Mouse (Mus musculus) myocyte (in vitro differentiated cells): ENCODE measurements around the gene Rasa4. TPM values are rescaled to one million over a fixed set of nuclear protein-coding genes. Genes with fewer than 3 reads are reported as not detected.

ENCODE experiments used
- H3K27me3 ChIP-seq: one replicate; pipeline ENCODE4 v1.6.1; 2011; ENCODE audit not compliant: control insufficient read depth, insufficient read depth, insufficient read length
- H3K36me3 ChIP-seq: one replicate; pipeline ENCODE4 v1.6.1; 2011; ENCODE audit not compliant: control insufficient read depth, insufficient read depth
- H3K4me2 ChIP-seq: one replicate; pipeline ENCODE4 v1.6.1; 2011; ENCODE audit warnings: low read depth, control low read depth
- H3K4me3 ChIP-seq: one replicate; pipeline ENCODE4 v1.5.1; 2011; ENCODE audit warnings: mild to moderate bottlenecking, control low read depth, moderate library complexity
- H3K79me2 ChIP-seq: one replicate; pipeline ENCODE4 v1.6.1; 2011; ENCODE audit not compliant: control insufficient read depth, insufficient read depth
- H3ac ChIP-seq: one replicate; pipeline ENCODE4 v1.6.1; 2011; ENCODE audit not compliant: control insufficient read depth, insufficient read length
- CEBPB ChIP-seq: IDR thresholded peaks from 2 replicates; pipeline ENCODE4 v1.6.1; 2011; ENCODE audit warnings: mild to moderate bottlenecking, moderate library complexity; ENCODE audit not compliant: poor library complexity, insufficient read depth, severe bottlenecking
- E2F4 ChIP-seq: IDR thresholded peaks from one replicate; pipeline ENCODE4 v1.6.1; 2011; ENCODE audit warnings: mild to moderate bottlenecking, control low read depth, moderate library complexity; ENCODE audit not compliant: insufficient read depth
- MAX ChIP-seq: IDR thresholded peaks from one replicate; pipeline ENCODE4 v1.6.1; 2011; ENCODE audit warnings: low read depth, mild to moderate bottlenecking, control low read depth
- MYOD1 ChIP-seq, 3 experiments: IDR thresholded peaks; one replicate each; pipeline ENCODE4 v1.6.1; 2011; ENCODE audit warnings: control low read depth in 2 of 3, low read depth in 2 of 3, mild to moderate bottlenecking in 2 of 3, moderate library complexity in 1 of 3; ENCODE audit not compliant: insufficient read length in 2 of 3, control insufficient read depth in 1 of 3
- MYOG ChIP-seq, 3 experiments: IDR thresholded peaks; one replicate each; pipeline ENCODE4 v1.6.1; 2011; ENCODE audit warnings: control low read depth in 2 of 3, low read depth in 2 of 3, mild to moderate bottlenecking in 2 of 3; ENCODE audit not compliant: insufficient read length in 2 of 3, control insufficient read depth in 1 of 3, insufficient read depth in 1 of 3
- POLR2A ChIP-seq: IDR thresholded peaks from one replicate; pipeline ENCODE4 v1.6.1; 2011; ENCODE audit warnings: low read depth, mild to moderate bottlenecking, control low read depth, moderate library complexity; ENCODE audit not compliant: insufficient read length
- POLR2AphosphoS2 ChIP-seq: IDR thresholded peaks from one replicate; pipeline ENCODE4 v1.6.1; 2011; ENCODE audit warnings: low read depth, control low read depth; ENCODE audit not compliant: insufficient read length
- REST ChIP-seq: IDR thresholded peaks from one replicate; pipeline ENCODE4 v1.6.1; 2011; ENCODE audit warnings: mild to moderate bottlenecking, control low read depth, moderate library complexity; ENCODE audit not compliant: insufficient read depth, insufficient read length
- SRF ChIP-seq: IDR thresholded peaks from one replicate; pipeline ENCODE4 v1.6.1; 2011; ENCODE audit warnings: low read depth; ENCODE audit not compliant: control insufficient read depth, insufficient read length
- TCF12 ChIP-seq: IDR thresholded peaks from one replicate; pipeline ENCODE4 v1.6.1; 2011; ENCODE audit warnings: mild to moderate bottlenecking, control low read depth; ENCODE audit not compliant: poor library complexity, insufficient read depth, severe bottlenecking
- TCF3 ChIP-seq: IDR thresholded peaks from one replicate; pipeline ENCODE4 v1.6.1; 2011; ENCODE audit warnings: low read depth, control low read depth; ENCODE audit not compliant: insufficient read length
- USF1 ChIP-seq: IDR thresholded peaks from one replicate; pipeline ENCODE4 v1.6.1; 2011; ENCODE audit warnings: low read depth, mild to moderate bottlenecking, control low read depth, moderate library complexity
- polyA plus RNA-seq: library from polyadenylated mRNA; unstranded; fragments of >200 nt; fragmentation: generic; extraction: Trizol; gene quantifications from one replicate; pipeline ENCODE4 v1.2.1, GENCODE M21; 2012; ENCODE audit warnings: missing spikeins

Rasa4 gene
- polyA plus RNA-seq, 1 experiment: 26.9 TPM

DNA sequence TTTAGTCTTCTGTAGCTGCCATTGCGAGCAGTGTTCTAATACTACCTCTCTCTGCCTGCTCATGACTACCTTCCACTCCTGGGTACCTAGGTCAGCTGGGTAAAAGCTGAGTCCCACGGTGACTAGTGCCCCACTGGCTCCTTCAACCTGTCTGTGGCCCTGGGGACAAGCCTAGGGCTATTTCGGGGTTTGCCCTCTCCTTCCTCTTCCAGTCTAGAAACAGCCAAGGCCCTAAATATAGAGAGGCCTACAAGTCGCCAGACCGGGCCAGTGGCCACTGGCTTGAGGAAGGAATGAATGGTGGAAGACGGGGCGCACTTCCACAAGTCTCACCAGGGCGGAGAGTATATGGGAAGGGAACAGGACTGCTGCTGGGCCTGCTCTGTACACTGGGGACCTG is 2.6 kb downstream of the Rasa4 start:
- TF ChIP-seq MAX (no peak), E2F4 (no peak), TCF3 (no peak), USF1 (no peak), POLR2A (no peak)

DNA sequence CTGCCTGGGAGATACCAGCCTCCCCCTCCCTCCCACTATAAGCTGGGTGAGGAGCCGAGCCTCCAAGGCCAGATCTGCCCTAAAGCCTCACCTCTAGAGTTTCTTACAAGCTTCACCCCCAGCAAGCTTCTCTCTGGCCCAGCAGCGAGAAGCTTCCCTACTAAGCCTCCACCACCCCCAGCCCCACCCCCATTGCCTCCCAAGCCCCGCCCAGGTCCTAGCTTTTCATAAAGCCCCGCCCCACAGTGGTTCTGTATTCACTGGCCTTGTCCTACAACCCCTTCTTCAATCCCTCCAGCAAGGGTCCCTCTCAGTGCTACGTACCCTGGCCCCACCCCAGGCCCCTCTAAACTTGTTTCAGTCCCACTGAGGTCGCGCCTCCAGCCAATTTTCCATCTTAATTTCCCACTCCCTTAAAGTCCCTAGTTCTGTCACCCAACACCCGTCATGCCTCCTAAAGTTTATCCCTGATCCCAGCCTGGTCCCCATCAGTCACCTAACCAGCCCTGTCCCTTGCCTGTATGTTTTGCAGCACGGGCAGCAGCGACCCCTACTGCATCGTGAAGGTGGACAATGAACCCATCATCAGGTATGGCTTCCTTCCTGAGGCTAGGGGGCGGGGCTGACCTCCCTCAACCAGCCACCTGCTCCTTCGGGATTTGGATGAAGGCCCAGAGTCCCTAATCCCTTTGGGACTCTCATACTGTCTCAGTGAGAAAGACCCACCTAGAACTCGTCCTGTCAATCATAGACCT is 5.3 kb downstream of the Rasa4 start:
- Histone ChIP-seq H3K4me2 (no peak overlapping the region), H3K27me3 (no peaks in the 10 kb centered on the region), H3K36me3 (no peaks in the 10 kb centered on the region), H3K4me3 (no peak overlapping the region), H3K79me2 (peaks cover 12% of the 10 kb centered on the region), H3ac (no peak overlapping the region)
- TF ChIP-seq POLR2AphosphoS2: no peak
- TF ChIP-seq E2F4: no peak

More for the DNA sequence above, 2.6 kb downstream of the Rasa4 start:
- Histone ChIP-seq H3K27me3 (no peaks in the 10 kb centered on the region), H3K4me2 (peak overlapping the region; percentile 88), H3K4me3 (no peak overlapping the region), H3K79me2 (peaks cover 12% of the 10 kb centered on the region), H3ac (no peak overlapping the region), H3K36me3 (no peaks in the 10 kb centered on the region)

DNA sequence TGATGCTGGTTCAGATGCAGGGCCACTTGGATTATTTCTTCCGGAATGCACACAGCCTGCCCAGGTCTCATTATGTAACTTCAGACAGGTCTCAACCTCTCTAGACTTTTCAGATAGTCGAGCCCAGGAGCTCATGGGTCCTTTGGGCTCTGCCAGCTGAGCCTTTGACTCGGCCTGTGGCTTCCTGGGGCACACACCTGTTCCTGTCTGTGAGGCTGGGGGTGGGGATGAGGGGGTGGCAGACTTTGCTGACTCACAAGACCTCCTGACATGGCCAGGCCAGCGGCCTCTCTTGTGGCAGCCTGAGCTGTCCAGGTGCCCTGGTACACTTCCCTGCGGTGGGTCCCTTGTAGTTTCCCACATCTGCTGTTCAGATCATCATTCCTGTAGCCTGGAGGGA is 8.2 kb downstream of the Rasa4 start:
- Histone ChIP-seq H3ac (no peak overlapping the region), H3K4me2 (peak overlapping the region; percentile 27), H3K36me3 (no peaks in the 10 kb centered on the region), H3K27me3 (no peaks in the 10 kb centered on the region), H3K79me2 (no peaks in the 10 kb centered on the region), H3K4me3 (no peak overlapping the region)
- TF ChIP-seq TCF12 (peak; percentile 50), MYOG (IDR thresholded peaks at IDR 0.05; ENCODE audit: control insufficient read depth in 1 of 3, insufficient read depth in 1 of 3, insufficient read length in 2 of 3, low read depth in 2 of 3) (peak in 2 of 3 experiments; percentile 24 to 74), POLR2AphosphoS2 (no peak), MYOD1 (IDR thresholded peaks at IDR 0.05; ENCODE audit: control insufficient read depth in 1 of 3, insufficient read length in 2 of 3, low read depth in 2 of 3) (peak; percentile 92 to 99 (median 97)), CEBPB (no peak), SRF (no peak)

- Histone ChIP-seq H3K36me3 (no peaks in the 10 kb centered on the region), H3K27me3 (no peaks in the 10 kb centered on the region), H3ac (no peak overlapping the region), H3K4me3 (no peak overlapping the region), H3K79me2 (no peaks in the 10 kb centered on the region), H3K4me2 (peak overlapping the region; percentile 33)
- peak in 2 of 3 experiments; percentile 5 to 57 for TF ChIP-seq MYOD1 (IDR thresholded peaks at IDR 0.05; ENCODE audit: control insufficient read depth in 1 of 3, insufficient read length in 2 of 3, low read depth in 2 of 3)
- peak; percentile 17 for TF ChIP-seq POLR2AphosphoS2
- no peak for TF ChIP-seq USF1
- TF ChIP-seq POLR2A: no peak
- TF ChIP-seq E2F4: no peak
- TF ChIP-seq REST: no peak
- TF ChIP-seq TCF3: no peak
- TF ChIP-seq TCF12: no peak
- no peak for TF ChIP-seq CEBPB
- no peak for TF ChIP-seq MYOG (IDR thresholded peaks at IDR 0.05; ENCODE audit: control insufficient read depth in 1 of 3, insufficient read depth in 1 of 3, insufficient read length in 2 of 3, low read depth in 2 of 3)
- TF ChIP-seq SRF: no peak
- TF ChIP-seq MAX: no peak
These were observed 10.7 kb downstream of the Rasa4 start for GRCm38 (mm10) chr5:136094249-136095010.

DNA sequence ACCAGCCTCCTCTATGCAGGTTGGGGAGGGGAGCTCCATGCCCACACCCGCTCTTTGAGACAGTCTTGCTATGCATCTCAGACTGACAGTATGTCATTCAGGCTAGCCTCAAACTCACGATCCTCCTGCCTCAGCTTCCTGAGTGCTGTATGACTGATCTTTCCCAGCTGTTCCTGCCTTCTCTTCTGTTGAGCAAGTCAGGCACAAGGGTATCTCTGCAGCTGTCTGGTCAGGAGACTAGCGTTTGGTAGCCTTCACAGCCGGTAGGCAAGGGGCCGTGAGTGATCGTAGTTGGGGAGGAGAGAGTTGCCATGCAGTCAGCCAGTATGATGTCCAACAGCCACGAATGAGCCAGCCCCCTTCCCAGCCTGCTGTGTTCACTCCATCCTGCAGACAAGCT is 11.4 kb downstream of the Rasa4 start:
- Histone ChIP-seq H3K4me3 (no peak overlapping the region), H3K4me2 (peak overlapping the region; percentile 44), H3ac (no peak overlapping the region), H3K36me3 (no peaks in the 10 kb centered on the region), H3K79me2 (no peaks in the 10 kb centered on the region), H3K27me3 (no peaks in the 10 kb centered on the region)
- no peak for TF ChIP-seq TCF3
- TF ChIP-seq CEBPB: 0 out of 2 replicates have a peak, but pooled peaks have one; percentile 41
- TF ChIP-seq MYOD1 (IDR thresholded peaks at IDR 0.05; ENCODE audit: control insufficient read depth in 1 of 3, insufficient read length in 2 of 3, low read depth in 2 of 3): peak; percentile 60 to 91 (median 89)
- no peak for TF ChIP-seq USF1
- TF ChIP-seq SRF: no peak
- TF ChIP-seq REST: no peak
- no peak for TF ChIP-seq E2F4
- no peak for TF ChIP-seq MAX
- no peak for TF ChIP-seq POLR2A
- peak in 2 of 3 experiments; percentile 70 to 75 for TF ChIP-seq MYOG (IDR thresholded peaks at IDR 0.05; ENCODE audit: control insufficient read depth in 1 of 3, insufficient read depth in 1 of 3, insufficient read length in 2 of 3, low read depth in 2 of 3)
- TF ChIP-seq POLR2AphosphoS2: no peak
- no peak for TF ChIP-seq TCF12
